Mouse (Mus musculus) CD4-positive, CD25-positive, alpha-beta regulatory T cell, adult 2 months (primary cell): ENCODE measurements around the gene Dbr1.

Experiments used
- DNase-seq: peaks from one replicate; pipeline ENCODE4 v3.0.0-alpha.2; 2012; ENCODE audit warnings: low read depth, low spot score

Dbr1 gene

DNA sequence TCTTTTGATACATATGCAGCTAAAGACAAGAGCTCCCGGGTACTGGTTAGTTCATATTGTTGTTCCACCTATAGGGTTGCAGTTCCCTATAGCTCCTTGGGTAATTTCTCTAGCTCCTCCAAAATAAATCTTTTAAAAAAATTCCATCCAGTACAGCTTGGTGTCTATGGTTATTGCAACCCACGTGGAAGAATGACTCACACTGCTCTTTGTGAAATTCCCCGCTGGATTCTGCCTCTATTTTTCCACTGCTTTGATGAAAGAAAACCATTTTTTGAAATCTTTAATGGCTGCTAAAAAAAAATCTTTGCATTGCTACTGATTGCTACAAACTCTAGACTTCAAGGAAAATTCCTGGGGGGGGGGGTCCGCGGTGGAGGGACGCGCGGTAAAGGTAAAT, 44.1 kb downstream of the Dbr1 start:
- DNase-seq, result no peak

DNA sequence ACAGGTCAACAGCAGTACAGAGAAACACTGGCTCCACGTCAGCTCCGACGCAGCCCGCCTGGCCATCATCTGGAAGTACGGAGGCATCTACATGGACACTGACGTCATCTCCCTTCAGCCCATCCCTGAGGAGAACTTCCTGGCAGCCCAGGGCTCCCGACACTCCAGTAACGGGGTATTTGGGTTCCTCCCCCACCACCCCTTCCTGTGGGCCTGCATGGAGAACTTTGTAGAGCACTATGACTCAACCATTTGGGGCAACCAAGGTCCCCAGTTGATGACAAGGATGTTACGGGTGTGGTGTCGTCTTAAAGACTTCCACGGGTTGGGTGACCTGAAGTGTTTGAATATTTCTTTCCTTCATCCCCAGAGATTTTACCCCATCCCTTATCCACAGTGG, 44.6 kb downstream of the Dbr1 start:
- no peak for DNase-seq

- DNase-seq, result no peak
These were observed 46.4 kb downstream of the Dbr1 start for GRCm38 (mm10) chr9:99622034-99622433.

GRCm38 (mm10) chr9:99622966-99623365, 47.4 kb downstream of the Dbr1 start:
- no peak for DNase-seq

DNA sequence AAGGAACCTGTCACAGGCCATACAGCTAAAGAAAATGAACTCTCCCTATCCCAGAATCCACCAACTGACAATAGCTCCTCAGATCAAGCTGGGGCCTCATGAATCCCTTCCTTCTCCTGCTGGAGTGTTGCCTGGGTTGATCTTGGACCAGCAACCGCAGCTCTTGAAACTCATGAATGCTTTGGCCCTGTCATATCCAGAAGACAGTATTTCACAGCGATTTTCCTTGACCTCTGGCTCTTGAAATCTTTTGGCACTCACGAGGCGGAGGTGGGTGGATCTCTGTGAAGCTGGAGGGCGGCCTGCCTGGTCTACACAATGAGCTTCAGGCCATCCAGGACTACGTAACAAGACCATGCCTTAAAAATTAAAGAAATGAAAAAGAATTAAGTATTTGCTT, 48.5 kb downstream of the Dbr1 start:
- DNase-seq, result no peak

GRCm38 (mm10) chr9:99628581-99628980, 53.0 kb downstream of the Dbr1 start:
- no peak for DNase-seq

DNA sequence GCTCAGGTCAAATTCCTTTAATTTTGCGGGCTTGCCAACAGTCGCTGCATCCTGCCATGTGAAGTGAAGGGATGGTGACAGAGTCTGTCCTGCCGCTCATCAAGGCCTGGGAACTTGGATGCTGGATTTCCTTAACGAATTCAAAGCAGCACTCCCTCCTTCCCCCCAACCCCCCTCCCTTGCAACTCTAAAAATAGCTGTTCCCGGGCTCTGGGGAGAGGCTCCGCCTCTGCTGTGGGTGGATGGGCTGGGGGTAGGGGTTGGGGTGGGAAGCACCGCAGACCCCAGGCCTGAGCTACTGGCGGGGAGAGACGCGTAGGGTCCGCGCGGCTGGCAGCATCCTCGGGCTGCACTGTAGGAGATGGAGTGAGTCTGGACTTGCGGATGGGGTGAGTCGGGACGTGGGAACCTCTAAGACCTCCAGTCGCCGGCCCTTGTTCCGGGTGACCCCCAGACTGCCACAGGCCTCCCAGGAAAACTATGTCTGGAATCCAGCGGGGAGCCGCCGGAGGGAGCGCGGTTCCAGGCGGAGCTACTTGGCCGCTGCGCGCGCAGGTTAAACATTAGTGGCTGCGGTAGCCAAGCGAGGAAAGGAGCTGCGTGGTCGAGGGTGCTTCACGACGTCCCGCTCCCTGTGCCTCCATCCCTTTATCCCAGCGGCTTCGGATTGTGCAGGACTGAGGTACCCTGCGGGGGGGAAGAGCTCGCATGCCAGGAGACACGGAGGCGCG, 53.8 kb downstream of the Dbr1 start, which contains the start of gene Dzip1l:
TSS of gene Dzip1l (plus strand) at position 216 of the 731 bp plus-strand sequence.
- DNase-seq, result no peak

GRCm38 (mm10) chr9:99630071-99630470, 54.5 kb downstream of the Dbr1 start:
- DNase-seq, result no peak

DNA sequence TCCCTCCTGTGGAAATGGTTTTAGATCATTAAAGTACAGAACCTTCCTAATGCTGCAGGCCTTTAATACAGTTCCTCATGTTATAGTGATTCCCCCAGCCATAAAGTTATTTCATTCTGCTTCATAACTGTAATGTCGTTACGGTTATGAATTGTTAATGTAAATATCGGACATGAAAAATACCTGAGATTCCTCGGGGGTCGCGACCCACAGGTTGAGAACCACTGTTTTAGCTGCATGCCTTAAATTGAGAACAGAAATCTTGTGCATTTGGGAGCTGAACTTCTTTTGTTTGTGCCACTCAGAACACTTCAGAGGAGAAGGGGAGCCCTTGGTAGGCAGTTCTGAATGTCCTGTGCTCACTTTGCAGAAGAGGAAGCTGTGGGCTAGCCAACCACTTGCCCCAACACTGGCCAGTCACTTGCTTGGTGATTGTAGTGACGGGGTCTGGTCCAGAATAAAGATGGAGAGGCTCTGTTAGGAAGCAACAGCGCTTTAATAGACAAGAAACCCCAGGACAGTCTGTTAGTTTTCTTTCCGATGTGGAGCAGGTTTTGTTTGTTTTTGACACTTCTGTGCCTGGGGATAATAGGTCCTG, 55.0 kb downstream of the Dbr1 start:
- DNase-seq, result no peak

DNA sequence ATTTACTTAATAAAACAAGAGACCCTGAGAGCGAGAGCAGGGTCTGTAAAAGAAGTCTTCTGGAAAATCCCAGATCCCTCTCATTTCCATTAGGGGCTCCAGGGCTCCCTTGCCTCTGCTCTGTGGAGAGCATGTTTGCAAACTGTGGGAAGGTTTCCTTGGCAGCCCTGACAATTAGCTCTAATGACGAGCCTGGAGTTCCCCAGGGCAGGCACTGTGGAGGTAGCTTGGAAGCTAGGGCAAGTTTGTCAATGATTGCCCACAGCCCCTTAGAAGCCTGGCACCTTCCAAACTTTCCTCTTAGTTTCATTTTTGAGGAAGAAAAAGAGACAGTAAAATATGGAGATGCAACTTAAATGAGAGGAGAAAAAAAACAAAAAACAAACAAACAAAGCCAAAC, 56.2 kb downstream of the Dbr1 start:
- no peak for DNase-seq

DNA sequence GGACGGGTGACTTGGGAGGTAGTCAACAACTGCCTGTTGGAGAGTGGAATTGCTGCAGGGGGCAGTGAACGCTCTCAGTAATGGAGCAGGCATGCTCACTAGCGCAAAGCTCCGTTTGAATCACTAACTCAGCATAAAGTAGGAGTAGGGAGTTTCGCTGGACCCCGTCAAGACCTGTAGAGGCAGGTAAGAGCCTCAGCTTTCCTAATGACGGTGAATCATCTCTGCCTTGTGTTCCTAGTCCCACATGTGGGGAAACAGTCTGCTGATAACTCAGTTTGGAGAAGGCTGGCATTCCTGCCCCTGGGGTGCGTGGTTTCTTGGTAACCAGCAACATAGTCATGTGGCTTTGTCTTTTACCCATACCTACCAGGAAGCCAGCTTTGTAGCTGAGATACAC, 56.7 kb downstream of the Dbr1 start:
- DNase-seq, result no peak
